Mouse (Mus musculus) small intestine, adult 2 months (tissue): ENCODE measurements around the gene Serpinh1. TPM values are rescaled to one million over a fixed set of nuclear protein-coding genes. Genes with fewer than 3 reads are reported as not detected.
A peak's percentile ranks its signal among the peaks of the same experiment; 100 is the strongest.

ENCODE experiments used
- H3K27ac ChIP-seq: fragments of 200-500 bp; 2 replicates; pipeline ENCODE4 v1.5.1; 2012; ENCODE audit warnings: low read depth, low read length, control low read depth, inconsistent platforms; ENCODE audit not compliant: insufficient read depth
- H3K27me3 ChIP-seq: fragments of 200-500 bp; 2 replicates; pipeline ENCODE4 v1.6.1; 2012; ENCODE audit warnings: mild to moderate bottlenecking, moderate library complexity, low read length, inconsistent platforms; ENCODE audit not compliant: control insufficient read depth, insufficient read depth
- H3K36me3 ChIP-seq: fragments of 200-500 bp; 2 replicates; pipeline ENCODE4 v1.6.1; 2012; ENCODE audit warnings: mild to moderate bottlenecking, low read length, control low read depth, inconsistent platforms; ENCODE audit not compliant: control insufficient read depth, insufficient read depth
- H3K4me1 ChIP-seq: fragments of 200-500 bp; 2 replicates; pipeline ENCODE4 v1.6.1; 2012; ENCODE audit warnings: low read length, inconsistent platforms, mixed read lengths; ENCODE audit not compliant: control insufficient read depth, insufficient read depth, insufficient read length
- H3K4me3 ChIP-seq: fragments of 200-500 bp; 2 replicates; pipeline ENCODE4 v1.5.1; 2012; ENCODE audit warnings: low read depth, mild to moderate bottlenecking, control low read depth, inconsistent platforms, low read length, moderate library complexity
- CTCF ChIP-seq: fragments of 200-500 bp; IDR thresholded peaks from 2 replicates; pipeline ENCODE4 v1.5.1; 2012; ENCODE audit warnings: low read depth, mild to moderate bottlenecking, control low read depth, inconsistent platforms, low read length, moderate library complexity, mixed read lengths; ENCODE audit not compliant: insufficient replicate concordance, insufficient read length; ENCODE audit errors: extremely low read depth
- POLR2A ChIP-seq: fragments of 200-500 bp; IDR thresholded peaks from 2 replicates; pipeline ENCODE4 v1.6.1; 2012; ENCODE audit warnings: low read depth, mild to moderate bottlenecking, control low read depth, inconsistent platforms, low read length, moderate library complexity
- WGBS: fragments of 180-500 bp; shearing (Covaris S2); methylation state at CpG from one replicate; pipeline ENCODE4 v1.1.7; 2018; 5-methylcytosine and 5-hydroxymethylcytosine counted together
- polyA plus RNA-seq: library from polyadenylated mRNA; depleted of rRNA; stranded (reverse); fragments of >200 nt; gene quantifications from 2 replicates; pipeline ENCODE4 v1.2.3, GENCODE M21; 2012

The Serpinh1 gene
- polyA plus RNA-seq, 1 experiment = 87.6 TPM

- Histone ChIP-seq H3K27me3 (no peaks in the 10 kb centered on the region), H3K36me3 (no peaks in the 10 kb centered on the region), H3K4me3 (no peak overlapping the region), H3K4me1 (no peaks in the 10 kb centered on the region), H3K27ac (no peak overlapping the region)
- WGBS = 39% methylated on average over 6 of the region's 6 CpGs
- TF ChIP-seq POLR2A (no peak), CTCF (no peak)
Observed at GRCm38 (mm10) chr7:99366716-99367115, 13.7 kb upstream of the Serpinh1 start.

- no peaks in the 10 kb centered on the region for H3K27me3 ChIP-seq
- no peak overlapping the region for H3K27ac ChIP-seq
- TF ChIP-seq POLR2A (no peak), CTCF (peak; percentile 87; the same call in 1 of the 2 replicates)
- no peaks in the 10 kb centered on the region; the same call in 1 of the 2 replicates for H3K4me1 ChIP-seq
- no peaks in the 10 kb centered on the region for H3K36me3 ChIP-seq
- no peak overlapping the region for H3K4me3 ChIP-seq
- 1% methylated on average over 5 of the region's 5 CpGs for WGBS
Observed at GRCm38 (mm10) chr7:99365069-99365468, 12.0 kb upstream of the Serpinh1 start.

- no peak overlapping the region for H3K27ac ChIP-seq
- H3K36me3 ChIP-seq = no peaks in the 10 kb centered on the region
- no peak for TF ChIP-seq CTCF
- no peak for TF ChIP-seq POLR2A
- H3K4me3 ChIP-seq = no peak overlapping the region
- no peaks in the 10 kb centered on the region for H3K27me3 ChIP-seq
- H3K4me1 ChIP-seq = peaks cover 4% of the 10 kb centered on the region
- 81% methylated on average over 2 of the region's 2 CpGs for WGBS
Observed at GRCm38 (mm10) chr7:99362137-99362536, 9.1 kb upstream of the Serpinh1 start.

- WGBS = 44% methylated on average over 8 of the region's 8 CpGs
- Histone ChIP-seq H3K4me1 (peaks cover 7% of the 10 kb centered on the region), H3K4me3 (no peak overlapping the region), H3K27me3 (no peaks in the 10 kb centered on the region), H3K36me3 (no peaks in the 10 kb centered on the region), H3K27ac (peak overlapping the region; percentile 32)
- no peak for TF ChIP-seq CTCF
- no peak for TF ChIP-seq POLR2A
Observed at GRCm38 (mm10) chr7:99360803-99361414, 7.9 kb upstream of the Serpinh1 start.

GRCm38 (mm10) chr7:99360021-99360802 is 7.2 kb upstream of the Serpinh1 start:
- Histone ChIP-seq H3K27ac (peak overlapping the region; percentile 68), H3K36me3 (no peaks in the 10 kb centered on the region), H3K4me1 (peaks cover 7% of the 10 kb centered on the region), H3K4me3 (no peak overlapping the region), H3K27me3 (no peaks in the 10 kb centered on the region)
- TF ChIP-seq POLR2A (no peak), CTCF (no peak)
- WGBS = 66% methylated on average over 10 of the region's 10 CpGs

- H3K4me1 ChIP-seq = peaks cover 7% of the 10 kb centered on the region
- TF ChIP-seq POLR2A = no peak
- no peak for TF ChIP-seq CTCF
- H3K27ac ChIP-seq = no peak overlapping the region
- no peaks in the 10 kb centered on the region for H3K27me3 ChIP-seq
- 90% methylated on average over 8 of the region's 8 CpGs for WGBS
- H3K4me3 ChIP-seq = no peak overlapping the region
- no peaks in the 10 kb centered on the region for H3K36me3 ChIP-seq
Observed at GRCm38 (mm10) chr7:99358371-99358770, 5.3 kb upstream of the Serpinh1 start.

- H3K4me1 ChIP-seq = peaks cover 11% of the 10 kb centered on the region
- no peaks in the 10 kb centered on the region for H3K27me3 ChIP-seq
- H3K27ac ChIP-seq = peak overlapping the region; percentile 69
- H3K4me3 ChIP-seq = no peak overlapping the region
- no peaks in the 10 kb centered on the region for H3K36me3 ChIP-seq
- 26% methylated on average over 7 of the region's 7 CpGs for WGBS
- no peak for TF ChIP-seq CTCF
- no peak for TF ChIP-seq POLR2A
Observed at GRCm38 (mm10) chr7:99357201-99357600, 4.2 kb upstream of the Serpinh1 start.
